1 mouse cellular context compared by ENCODE assay signal in genomic region chr6:87075092-87075685, GRCm38 (mm10).
TF ChIP-seq lines count a peak whose summit lies in the region.

No protein-coding gene starts in this region.

TF ChIP-seq in MEL, 35 proteins besides CTCF, POLR2A, EP300 and RAD21 (continued from another document):
- TF ChIP-seq TBP (IDR thresholded peaks at IDR 0.05; ENCODE audit: low read depth, low read length) (0 out of 2 replicates have a peak, but pooled peaks have one; percentile 30), ETS1 (IDR thresholded peaks at IDR 0.05; ENCODE audit: low read depth, low read length) (peak; percentile 91), E2F4 (IDR thresholded peaks at IDR 0.05; ENCODE audit: borderline replicate concordance, low read depth, low read length) (no peak), MEF2A (IDR thresholded peaks at IDR 0.05; ENCODE audit: extremely low read depth, insufficient replicate concordance, low read depth, low read length, poor library complexity, severe bottlenecking) (no peak), KAT2A (conservative IDR thresholded peaks at IDR 0.05; ENCODE audit: low read depth, low read length) (no peak), SMC3 (IDR thresholded peaks at IDR 0.05; ENCODE audit: low read depth, low read length) (no peak), GABPA (IDR thresholded peaks at IDR 0.05; ENCODE audit: low read depth, low read length) (no peak), TCF12 (IDR thresholded peaks at IDR 0.05; ENCODE audit: low read depth, low read length) (peak; percentile 83), BHLHE40 (IDR thresholded peaks at IDR 0.05; ENCODE audit: borderline replicate concordance, low read depth, low read length) (peak; percentile 43; the same call in 1 of the 2 replicates), ELF1 (IDR thresholded peaks at IDR 0.05; ENCODE audit: low read depth, low read length) (no peak), TAL1 (IDR thresholded peaks at IDR 0.05; ENCODE audit: low read length) (0 out of 2 replicates have a peak, but pooled peaks have one; percentile 13)
